Mouse (Mus musculus) lung, postnatal 36 days (tissue): ENCODE measurements around the gene Borcs5.
A peak's percentile ranks its signal among the peaks of the same experiment; 100 is the strongest.

Experiments
- DNase-seq: peaks from one replicate; pipeline ENCODE4 v3.0.0; 2022; ENCODE audit warnings: mixed read lengths

The Borcs5 gene

GRCm38 (mm10) chr6:134719156-134719555 lies 79.8 kb downstream of the Borcs5 start:
- DNase-seq, result no peak

DNA sequence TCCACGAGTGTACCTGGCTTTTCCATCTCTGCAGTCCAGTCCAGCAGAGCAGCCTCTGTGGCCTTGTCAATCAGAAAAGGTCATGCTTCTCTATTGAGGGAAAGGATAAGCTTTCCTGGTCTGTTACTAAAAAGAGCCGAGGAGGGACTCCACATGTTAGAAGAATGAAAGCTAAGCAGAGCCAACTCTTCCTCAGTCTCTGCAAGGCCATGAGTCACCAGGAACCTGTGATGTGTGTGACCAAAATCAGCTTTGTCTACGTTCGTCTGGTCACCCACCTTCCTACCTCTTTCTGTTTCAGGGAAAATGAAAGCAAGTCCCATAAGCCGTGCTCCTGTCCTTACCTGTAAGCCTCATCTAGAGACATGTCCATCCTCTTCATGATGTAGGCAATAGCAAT lies 80.8 kb downstream of the Borcs5 start:
- no peak for DNase-seq

DNA sequence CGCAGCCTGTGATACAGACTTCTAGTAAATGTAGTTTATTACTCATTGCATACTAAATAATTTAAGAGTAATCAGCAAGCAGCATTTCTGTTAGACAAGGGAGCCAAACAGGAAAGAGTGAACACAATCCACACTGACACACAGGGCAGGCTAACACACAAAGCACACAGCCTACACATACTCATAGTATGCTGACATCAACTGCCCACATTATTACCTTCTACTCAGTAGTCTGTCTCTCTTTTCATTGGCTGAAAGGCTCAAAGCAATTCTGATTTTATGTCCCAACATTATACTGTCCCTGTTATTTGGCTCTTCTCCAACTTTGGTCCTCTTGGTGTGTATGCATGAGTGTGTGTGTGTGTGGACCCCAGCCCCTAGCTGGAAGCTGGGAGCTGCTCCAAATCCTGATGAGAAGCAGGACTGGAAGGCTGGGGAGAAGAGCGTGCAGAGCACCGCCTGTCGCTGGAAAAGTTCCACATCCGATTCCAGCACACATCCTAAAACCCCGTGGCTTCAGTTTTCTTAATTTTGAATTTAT lies 82.5 kb downstream of the Borcs5 start:
- DNase-seq, result no peak

DNA sequence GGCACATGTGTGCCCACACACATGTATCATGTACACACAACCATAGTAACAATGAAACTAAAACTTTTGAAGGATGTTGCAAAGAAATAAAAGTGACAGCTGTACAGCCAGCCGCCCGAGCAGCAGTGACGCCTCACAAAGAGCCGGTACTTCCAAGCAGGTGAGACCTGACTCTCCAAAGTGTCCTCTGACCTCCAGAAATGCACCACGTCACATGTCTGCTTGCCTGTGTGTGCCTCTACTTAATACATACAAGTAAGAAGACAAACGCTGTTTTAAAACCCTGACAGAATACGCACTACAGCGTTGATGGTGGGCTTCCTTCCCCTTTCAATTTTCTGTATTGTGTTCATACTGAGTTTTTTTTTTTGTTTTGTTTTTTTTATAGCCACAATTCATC lies 83.6 kb downstream of the Borcs5 start:
- DNase-seq, result no peak

DNA sequence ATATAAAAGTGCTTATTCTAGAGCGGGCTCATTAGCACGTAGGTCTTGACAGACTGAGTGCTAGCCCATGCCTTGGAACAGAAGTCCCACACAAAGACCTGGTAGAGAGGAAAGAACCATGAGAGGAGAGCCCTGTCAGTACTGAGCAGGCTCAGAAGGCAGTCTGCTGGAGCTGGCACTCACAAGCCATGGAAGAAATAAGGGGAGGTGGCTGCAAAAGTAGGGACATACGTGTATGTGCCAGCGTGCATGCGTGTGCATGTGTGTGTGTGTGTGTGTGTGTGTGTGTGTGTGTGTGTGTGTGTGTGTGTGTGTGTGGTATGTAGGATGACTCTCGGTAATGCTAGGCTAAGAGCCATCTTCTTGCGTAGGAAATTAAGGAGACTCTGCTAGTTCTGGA lies 84.0 kb downstream of the Borcs5 start:
- DNase-seq, result no peak

- DNase-seq, result no peak
Measured at GRCm38 (mm10) chr6:134723833-134724553, 84.7 kb downstream of the Borcs5 start.

DNA sequence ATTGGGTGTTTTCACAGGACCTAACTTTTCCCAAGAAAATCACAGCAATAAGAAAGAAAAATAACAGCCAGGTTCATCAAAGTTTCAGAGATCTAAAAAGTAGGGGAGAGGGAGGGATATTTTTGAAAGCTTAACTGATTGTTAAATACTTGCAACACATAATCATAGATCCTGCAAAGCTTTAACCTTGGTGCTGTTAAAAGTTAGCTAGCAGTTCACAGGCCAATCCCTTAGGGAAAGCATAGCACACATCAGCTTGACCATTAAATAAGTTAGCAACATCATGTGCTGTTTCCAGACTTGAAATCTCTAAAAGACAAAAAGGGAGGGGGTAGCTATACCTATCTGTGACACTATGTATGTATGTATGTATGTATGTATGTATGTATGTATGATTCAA lies 86.1 kb downstream of the Borcs5 start:
- no peak for DNase-seq

GRCm38 (mm10) chr6:134730978-134731377 lies 91.7 kb downstream of the Borcs5 start:
- DNase-seq, result no peak

GRCm38 (mm10) chr6:134732813-134733212 lies 93.5 kb downstream of the Borcs5 start:
- no peak for DNase-seq

DNA sequence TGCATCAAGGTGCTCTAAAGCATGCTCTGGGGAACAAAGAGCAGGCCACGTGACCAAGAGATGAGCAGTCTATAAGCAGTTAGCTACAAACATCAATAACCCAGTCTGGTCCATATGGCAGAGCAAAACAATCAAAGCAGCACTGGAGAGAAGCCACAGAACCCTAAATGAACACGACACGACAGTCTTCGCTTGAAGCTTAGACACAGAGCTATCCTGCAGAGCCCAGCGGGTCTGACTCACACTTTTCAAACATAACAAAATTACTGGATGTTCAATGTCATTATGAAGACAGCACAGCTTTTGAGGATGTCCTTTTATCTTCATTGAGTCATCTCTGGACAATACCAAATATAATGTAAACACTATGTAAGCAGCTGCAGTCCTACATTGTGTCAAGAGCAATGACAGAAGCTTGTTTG lies 94.5 kb downstream of the Borcs5 start:
- DNase-seq, result no peak

DNA sequence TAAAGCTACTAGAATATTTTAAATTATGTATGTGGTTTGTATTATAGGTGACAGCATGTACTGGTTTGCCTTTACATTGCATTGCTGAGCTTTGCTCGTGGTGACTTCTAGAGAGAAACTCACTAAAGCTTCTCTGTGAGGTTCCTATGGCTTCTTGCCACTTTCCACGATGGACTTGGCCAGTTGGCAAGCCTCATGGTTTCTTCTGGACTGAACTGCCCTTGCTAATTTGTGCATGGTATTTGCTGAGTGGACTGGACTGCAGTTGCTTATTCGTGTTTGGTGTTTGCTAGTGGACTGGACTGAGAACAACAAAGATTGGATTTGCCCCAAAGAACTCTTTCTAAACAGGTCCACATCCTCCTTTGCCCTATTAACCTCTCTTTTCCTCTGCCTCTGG lies 97.5 kb downstream of the Borcs5 start:
- DNase-seq, result no peak

- DNase-seq, result no peak
Measured at GRCm38 (mm10) chr6:134743568-134743967, 104.3 kb downstream of the Borcs5 start.

DNA sequence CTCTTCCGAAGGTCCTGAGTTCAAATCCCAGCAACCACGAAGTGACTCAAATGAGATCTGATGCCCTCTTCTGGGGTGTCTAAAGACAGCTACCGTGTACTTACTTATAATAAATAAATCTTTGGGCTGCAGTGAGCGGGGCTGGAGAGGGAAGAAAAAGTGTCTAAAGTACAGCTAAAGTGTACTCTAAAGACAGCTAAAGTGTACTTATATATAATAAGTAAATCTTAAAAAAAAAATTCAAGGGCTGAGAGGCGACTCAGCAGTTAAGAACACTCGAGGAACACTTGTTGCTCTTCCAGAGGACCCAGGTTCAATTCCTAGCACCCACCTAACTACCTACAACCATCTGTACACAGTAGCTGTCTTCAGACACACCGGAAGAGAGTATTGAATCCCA lies 106.6 kb downstream of the Borcs5 start:
- DNase-seq, result peak; percentile 38

GRCm38 (mm10) chr6:134748126-134748525 lies 108.8 kb downstream of the Borcs5 start:
- DNase-seq, result peak; percentile 72

DNA sequence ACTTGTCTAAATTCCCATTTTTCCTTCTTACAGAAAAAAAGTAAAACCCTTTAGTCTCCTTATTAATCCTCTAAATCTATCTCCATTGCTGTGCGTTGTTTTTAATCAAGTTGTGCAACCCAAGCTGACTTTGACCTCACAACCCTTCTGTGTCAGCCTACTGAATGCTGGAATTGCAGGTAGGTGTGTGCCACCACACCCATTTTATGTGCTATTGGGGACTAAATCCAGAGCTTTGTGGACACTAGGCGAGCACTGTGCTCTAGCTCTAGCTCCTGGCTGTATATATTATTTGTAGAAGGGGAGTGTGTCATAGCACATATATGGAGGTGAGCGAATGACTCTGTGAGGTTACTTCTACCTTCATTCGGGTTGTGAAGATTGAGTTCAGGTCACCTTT lies 111.8 kb downstream of the Borcs5 start:
- DNase-seq, result no peak

- no peak for DNase-seq
Measured at GRCm38 (mm10) chr6:134751883-134752647, 112.8 kb downstream of the Borcs5 start.

DNA sequence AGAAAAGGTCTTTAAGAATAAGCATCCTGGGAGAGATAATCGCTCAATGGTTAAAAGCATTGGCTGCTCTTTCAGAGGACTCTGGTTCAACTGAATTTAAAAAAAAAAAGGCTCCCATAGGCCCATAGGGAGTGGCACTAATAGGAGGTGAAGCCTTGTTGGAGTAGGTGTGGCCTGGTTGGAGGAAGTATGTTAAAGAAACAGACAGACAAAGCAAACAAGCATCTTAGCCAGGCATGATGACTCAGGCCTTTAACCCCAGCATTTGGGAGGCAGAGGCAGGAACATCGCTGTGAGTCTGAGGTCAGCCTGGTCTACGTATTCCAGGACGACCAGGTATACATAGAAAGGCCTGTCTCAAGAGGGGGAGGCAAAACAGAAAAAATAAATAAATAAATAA lies 114.1 kb downstream of the Borcs5 start:
- DNase-seq, result no peak

- no peak for DNase-seq
Measured at GRCm38 (mm10) chr6:134753858-134754257, 114.5 kb downstream of the Borcs5 start.

GRCm38 (mm10) chr6:134756058-134756457 lies 116.7 kb downstream of the Borcs5 start:
- DNase-seq, result no peak
